Mouse (Mus musculus): ENCODE data around the gene Cntnap2. TPM values are rescaled to one million over a fixed set of nuclear protein-coding genes. Genes with fewer than 3 reads are reported as not detected.
A peak's percentile ranks its signal among the peaks of the same experiment; 100 is the strongest.
"Not testable (repeated sequence)": the region's sequence is repeated elsewhere in the genome, so short reads cannot be mapped to it uniquely, and the experiment has no call there.

Cntnap2 gene
- polyA plus RNA-seq, 1 experiment from 2014 or later, result 70.3 TPM

DNA sequence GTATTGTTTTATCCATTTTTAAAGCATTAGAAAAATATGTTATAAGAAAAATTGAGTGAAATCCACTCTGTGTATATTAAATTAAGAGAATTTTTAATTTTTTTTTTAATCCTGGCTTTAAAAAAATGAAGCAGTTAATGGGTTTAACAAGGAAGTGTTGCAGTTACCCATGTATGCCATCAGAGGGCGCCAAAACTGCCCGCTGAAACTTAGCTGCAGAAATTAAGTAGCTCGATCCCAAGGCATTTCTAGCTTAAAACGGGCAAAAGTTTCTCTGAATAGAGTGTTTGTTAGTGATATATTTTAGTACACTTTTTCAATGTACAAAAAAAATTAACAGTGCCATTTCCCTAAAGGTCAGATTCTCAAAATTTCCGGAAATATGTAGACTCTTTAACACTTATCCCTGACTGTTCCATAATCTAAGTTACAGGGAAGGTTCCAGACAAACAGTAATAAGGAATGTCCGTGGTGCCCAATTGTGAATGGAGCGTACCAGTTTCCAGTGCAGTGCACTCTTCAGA, 2132.2 kb downstream of the Cntnap2 start:
- Histone ChIP-seq H3K27ac (ENCODE audit: low read depth, low read length) (no peak overlapping the region), H3K4me1 (ENCODE audit: control insufficient read depth, insufficient read depth, low read length) (no peaks in the 10 kb centered on the region), H3K4me2 (ENCODE audit: low read length) (no peak overlapping the region), H3K9ac (ENCODE audit: low read length) (no peak overlapping the region), H3K9me3 (replicated peaks; ENCODE audit: control insufficient read depth, low read length) (no peaks in the 10 kb centered on the region), H3K36me3 (ENCODE audit: control insufficient read depth, insufficient read depth, low read length) (no peaks in the 10 kb centered on the region), H3K4me3 (ENCODE audit: low read depth, low read length) (no peak overlapping the region), H3K27me3 (replicated peaks; ENCODE audit: control insufficient read depth, insufficient read depth, low read length) (no peaks in the 10 kb centered on the region)
- ATAC-seq, result no peak
- DNase-seq (ENCODE audit: low spot score), result peak; percentile 85
- WGBS, result 13% methylated on average over 7 of the region's 7 CpGs

DNA sequence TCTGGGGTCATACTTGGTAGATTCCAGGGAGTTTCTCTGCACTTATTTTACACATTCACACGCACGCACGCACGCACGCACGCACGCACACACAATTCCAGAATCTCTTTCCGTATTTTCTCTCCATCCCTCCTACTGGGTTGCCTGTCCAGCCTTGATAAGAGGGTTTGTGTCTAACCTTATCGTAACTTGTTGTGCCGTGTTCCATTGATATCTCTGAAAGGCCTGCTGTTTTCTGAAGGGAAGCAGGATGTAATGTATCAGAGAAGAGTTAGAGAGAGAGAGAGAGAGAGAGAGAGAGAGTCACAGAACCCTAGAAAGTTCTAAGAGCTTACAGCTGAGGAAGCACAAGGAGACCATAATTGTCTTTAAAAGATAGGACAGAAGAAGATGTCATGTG, 2132.8 kb downstream of the Cntnap2 start:
- DNase-seq (ENCODE audit: low spot score) (no peak), ATAC-seq (no peak)
- Histone ChIP-seq H3K9ac (ENCODE audit: low read length) (no peak overlapping the region), H3K4me3 (ENCODE audit: low read depth, low read length) (no peak overlapping the region), H3K4me1 (ENCODE audit: control insufficient read depth, insufficient read depth, low read length) (no peaks in the 10 kb centered on the region), H3K4me2 (ENCODE audit: low read length) (no peak overlapping the region), H3K36me3 (ENCODE audit: control insufficient read depth, insufficient read depth, low read length) (no peaks in the 10 kb centered on the region), H3K27me3 (replicated peaks; ENCODE audit: control insufficient read depth, insufficient read depth, low read length) (no peaks in the 10 kb centered on the region), H3K9me3 (replicated peaks; ENCODE audit: control insufficient read depth, low read length) (no peaks in the 10 kb centered on the region), H3K27ac (ENCODE audit: low read depth, low read length) (no peak overlapping the region)
- 83% methylated on average over 10 of the region's 10 CpGs for WGBS

DNA sequence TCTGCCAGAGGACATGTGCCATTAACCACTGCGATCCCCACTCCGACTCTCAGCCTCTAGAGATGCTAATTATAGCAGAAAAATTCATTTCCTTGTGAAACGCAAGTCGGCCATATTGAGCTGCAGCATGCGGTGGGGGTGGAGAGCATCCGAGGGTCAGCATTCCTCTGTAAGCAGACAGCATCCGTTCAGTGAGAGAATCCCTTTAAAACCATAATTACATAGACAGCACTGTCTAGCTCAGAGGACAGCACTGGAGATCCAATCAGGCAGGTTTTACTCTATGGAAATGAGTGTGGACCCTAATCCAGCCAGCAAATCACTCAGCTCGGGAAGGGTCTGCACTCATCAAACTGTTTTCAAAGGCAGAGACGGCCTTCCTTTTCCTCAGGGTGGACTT, 2133.3 kb downstream of the Cntnap2 start:
- no peaks in the 10 kb centered on the region for H3K36me3 ChIP-seq (ENCODE audit: control insufficient read depth, insufficient read depth, low read length)
- no peak overlapping the region for H3K9ac ChIP-seq (ENCODE audit: low read length)
- H3K27ac ChIP-seq (ENCODE audit: low read depth, low read length), result no peak overlapping the region
- H3K4me2 ChIP-seq (ENCODE audit: low read length), result no peak overlapping the region
- no peak overlapping the region for H3K4me3 ChIP-seq (ENCODE audit: low read depth, low read length)
- WGBS, result 75% methylated on average over 9 of the region's 9 CpGs
- H3K27me3 ChIP-seq (replicated peaks; ENCODE audit: control insufficient read depth, insufficient read depth, low read length), result no peaks in the 10 kb centered on the region
- H3K9me3 ChIP-seq (replicated peaks; ENCODE audit: control insufficient read depth, low read length), result no peaks in the 10 kb centered on the region
- H3K4me1 ChIP-seq (ENCODE audit: control insufficient read depth, insufficient read depth, low read length), result no peaks in the 10 kb centered on the region
- ATAC-seq (no peak), DNase-seq (ENCODE audit: low spot score) (no peak)

DNA sequence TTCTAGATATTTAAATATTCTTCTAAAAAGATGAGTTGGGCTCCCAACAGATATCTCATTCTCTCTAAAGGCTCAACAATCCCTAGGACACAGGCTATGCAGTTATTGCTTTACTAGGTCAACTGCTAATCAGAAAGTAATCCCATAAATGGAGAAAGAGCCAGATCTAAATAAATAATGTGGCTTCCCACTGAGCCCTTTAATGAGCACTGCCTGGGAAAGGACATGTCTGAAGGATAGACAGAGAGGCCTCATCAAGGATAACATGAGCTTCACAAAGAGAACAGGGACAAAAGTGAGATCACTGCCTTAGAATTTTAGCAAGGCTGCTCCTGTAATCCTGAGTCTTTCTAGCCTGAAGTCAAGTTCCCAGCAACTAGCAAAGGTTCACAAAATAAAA, 2138.4 kb downstream of the Cntnap2 start:
- DNase-seq (ENCODE audit: low spot score) (peak; percentile 40), ATAC-seq (peak; percentile 29; the same call in 1 of the 2 replicates)
- Histone ChIP-seq H3K9ac (ENCODE audit: low read length) (no peak overlapping the region), H3K4me1 (ENCODE audit: control insufficient read depth, insufficient read depth, low read length) (0 out of 2 replicates have a peak, but pooled peaks cover 3% of the 10 kb centered on the region), H3K4me2 (ENCODE audit: low read length) (no peak overlapping the region), H3K36me3 (ENCODE audit: control insufficient read depth, insufficient read depth, low read length) (no peaks in the 10 kb centered on the region), H3K4me3 (ENCODE audit: low read depth, low read length) (no peak overlapping the region), H3K27me3 (replicated peaks; ENCODE audit: control insufficient read depth, insufficient read depth, low read length) (no peaks in the 10 kb centered on the region), H3K27ac (ENCODE audit: low read depth, low read length) (no peak overlapping the region), H3K9me3 (replicated peaks; ENCODE audit: control insufficient read depth, low read length) (no peaks in the 10 kb centered on the region)

DNA sequence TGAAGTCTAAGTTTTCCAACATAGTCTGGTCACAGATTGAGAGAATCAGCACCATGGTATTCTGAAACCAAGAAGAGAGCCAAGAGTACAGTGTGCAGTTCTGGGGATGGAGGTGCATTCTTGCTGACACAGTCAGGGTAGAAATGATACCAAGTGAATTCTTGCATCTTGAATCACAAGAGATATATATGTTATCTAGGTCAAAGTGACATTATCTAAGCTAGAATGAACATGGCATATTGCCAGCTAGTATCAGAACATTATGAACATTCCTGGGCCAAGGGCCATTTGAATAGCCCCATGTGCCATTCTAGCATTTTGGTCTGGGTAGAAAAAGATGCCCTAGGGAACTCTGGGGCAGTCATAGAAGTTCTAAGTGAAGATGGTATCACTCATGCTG, 2141.5 kb downstream of the Cntnap2 start:
- no peak for DNase-seq (ENCODE audit: low spot score)
- Histone ChIP-seq H3K9ac (ENCODE audit: low read length) (no peak overlapping the region), H3K4me3 (ENCODE audit: low read depth, low read length) (no peak overlapping the region), H3K36me3 (ENCODE audit: control insufficient read depth, insufficient read depth, low read length) (no peaks in the 10 kb centered on the region), H3K27me3 (replicated peaks; ENCODE audit: control insufficient read depth, insufficient read depth, low read length) (no peaks in the 10 kb centered on the region), H3K4me2 (ENCODE audit: low read length) (no peak overlapping the region), H3K4me1 (ENCODE audit: control insufficient read depth, insufficient read depth, low read length) (0 out of 2 replicates have a peak, but pooled peaks cover 3% of the 10 kb centered on the region), H3K27ac (ENCODE audit: low read depth, low read length) (no peak overlapping the region), H3K9me3 (replicated peaks; ENCODE audit: control insufficient read depth, low read length) (no peaks in the 10 kb centered on the region)
- ATAC-seq, result no peak

DNA sequence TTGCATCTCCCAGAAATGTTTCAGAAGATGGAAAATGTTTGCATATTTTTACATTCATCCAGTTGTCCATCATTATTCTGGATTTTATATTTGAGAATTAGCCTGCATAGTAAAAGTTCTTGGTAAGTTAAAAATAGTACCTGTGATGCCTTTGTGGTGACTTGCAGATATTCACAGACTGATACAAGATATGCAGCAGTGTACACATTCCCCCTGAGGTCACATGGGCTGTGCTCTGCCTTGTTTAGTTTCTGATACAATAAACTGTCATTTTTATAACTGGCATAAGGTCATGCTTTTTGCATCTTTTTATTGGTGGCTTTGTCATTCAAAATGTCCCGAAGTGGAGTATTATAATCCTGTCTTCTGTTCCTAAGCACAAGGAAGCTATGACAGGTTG, 2148.9 kb downstream of the Cntnap2 start:
- H3K4me3 ChIP-seq (ENCODE audit: low read depth, low read length), result no peak overlapping the region
- H3K9me3 ChIP-seq (replicated peaks; ENCODE audit: control insufficient read depth, low read length), result no peaks in the 10 kb centered on the region
- DNase-seq (ENCODE audit: low spot score) (no peak), ATAC-seq (no peak)
- no peaks in the 10 kb centered on the region for H3K36me3 ChIP-seq (ENCODE audit: control insufficient read depth, insufficient read depth, low read length)
- no peaks in the 10 kb centered on the region for H3K27me3 ChIP-seq (replicated peaks; ENCODE audit: control insufficient read depth, insufficient read depth, low read length)
- no peak overlapping the region for H3K4me2 ChIP-seq (ENCODE audit: low read length)
- 88% methylated on average over 1 of the region's 1 CpGs for WGBS
- no peaks in the 10 kb centered on the region for H3K4me1 ChIP-seq (ENCODE audit: control insufficient read depth, insufficient read depth, low read length)
- no peak overlapping the region for H3K27ac ChIP-seq (ENCODE audit: low read depth, low read length)
- no peak overlapping the region for H3K9ac ChIP-seq (ENCODE audit: low read length)

DNA sequence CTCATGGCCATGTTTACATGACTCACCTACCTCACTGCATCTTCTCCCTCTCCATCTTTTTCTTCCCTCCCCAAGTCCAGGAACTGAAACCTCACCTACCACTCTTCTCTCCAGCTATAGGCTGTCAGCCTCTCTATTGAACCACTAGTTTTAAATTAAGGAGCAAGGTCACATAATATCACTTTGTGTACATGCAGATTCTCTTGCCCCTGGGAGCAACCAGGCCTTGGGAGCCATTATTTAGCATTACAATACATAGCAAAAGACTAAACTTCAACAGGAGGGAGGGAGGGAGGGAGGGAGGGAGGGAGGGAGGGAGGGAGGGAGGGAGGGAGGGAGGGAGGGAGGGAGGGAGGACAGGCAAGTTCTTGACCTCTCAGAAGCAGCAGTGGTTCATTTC, 2155.6 kb downstream of the Cntnap2 start:
- DNase-seq (ENCODE audit: low spot score) (no peak), ATAC-seq (no peak)

DNA sequence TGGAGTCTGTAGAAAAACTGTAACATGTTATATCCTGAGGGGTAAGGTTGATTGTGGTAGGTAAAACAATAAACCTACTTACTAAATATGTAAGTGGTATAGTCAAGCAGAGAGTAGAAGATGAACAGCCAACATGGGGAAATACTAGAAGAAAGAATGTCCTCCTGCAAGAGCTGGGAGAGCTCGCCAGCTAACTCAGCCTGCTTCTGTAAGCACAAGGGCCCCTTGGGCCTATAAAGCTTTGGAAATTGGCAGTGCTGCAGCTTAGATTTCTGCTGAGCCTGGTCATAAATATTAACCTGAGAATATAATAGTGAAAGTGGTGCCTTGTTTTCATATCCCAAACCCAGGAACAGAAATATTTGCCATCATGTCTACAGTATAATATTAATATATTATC, 2164.4 kb downstream of the Cntnap2 start:
- H3K27me3 ChIP-seq (replicated peaks; ENCODE audit: control insufficient read depth, insufficient read depth, low read length); DNase-seq (ENCODE audit: low spot score); H3K4me2 ChIP-seq (ENCODE audit: low read length); ATAC-seq; H3K27ac ChIP-seq (ENCODE audit: low read depth, low read length); H3K4me3 ChIP-seq (ENCODE audit: low read depth, low read length); H3K9ac ChIP-seq (ENCODE audit: low read length); H3K9me3 ChIP-seq (replicated peaks; ENCODE audit: control insufficient read depth, low read length); H3K36me3 ChIP-seq (ENCODE audit: control insufficient read depth, insufficient read depth, low read length): not testable (repeated sequence)
- H3K4me1 ChIP-seq (ENCODE audit: control insufficient read depth, insufficient read depth, low read length), result peaks cover 12% of the 10 kb centered on the region
- 77% methylated on average over 1 of the region's 1 CpGs for WGBS

More for the DNA sequence above, 2155.6 kb downstream of the Cntnap2 start:
- Histone ChIP-seq H3K9ac (ENCODE audit: low read length) (no peak overlapping the region), H3K36me3 (ENCODE audit: control insufficient read depth, insufficient read depth, low read length) (no peaks in the 10 kb centered on the region), H3K4me2 (ENCODE audit: low read length) (no peak overlapping the region), H3K9me3 (replicated peaks; ENCODE audit: control insufficient read depth, low read length) (no peaks in the 10 kb centered on the region), H3K4me1 (ENCODE audit: control insufficient read depth, insufficient read depth, low read length) (no peaks in the 10 kb centered on the region), H3K27ac (ENCODE audit: low read depth, low read length) (no peak overlapping the region), H3K4me3 (ENCODE audit: low read depth, low read length) (no peak overlapping the region), H3K27me3 (replicated peaks; ENCODE audit: control insufficient read depth, insufficient read depth, low read length) (no peaks in the 10 kb centered on the region)

DNA sequence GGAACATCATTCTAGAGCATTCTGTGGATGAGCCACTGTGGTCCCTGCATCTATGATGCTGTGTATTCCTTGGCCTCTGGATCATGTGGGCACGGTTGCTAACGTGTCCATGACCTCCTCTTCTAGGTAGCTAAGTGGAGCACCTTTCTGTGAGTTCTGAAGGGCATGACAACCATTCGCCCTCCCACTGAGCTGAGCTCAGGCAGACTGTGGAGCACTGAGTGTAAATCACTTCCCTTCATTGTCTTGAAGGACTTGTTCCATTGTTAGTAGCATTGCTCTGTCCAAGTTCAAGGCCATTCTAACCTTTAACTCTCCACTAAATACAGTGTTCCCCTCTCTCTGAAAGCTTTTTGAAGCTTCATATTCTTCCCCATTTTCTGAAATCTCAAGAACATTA, 2166.2 kb downstream of the Cntnap2 start:
- not testable (repeated sequence) for H3K27me3 ChIP-seq (replicated peaks; ENCODE audit: control insufficient read depth, insufficient read depth, low read length); DNase-seq (ENCODE audit: low spot score); H3K4me2 ChIP-seq (ENCODE audit: low read length); H3K27ac ChIP-seq (ENCODE audit: low read depth, low read length); ATAC-seq; H3K9ac ChIP-seq (ENCODE audit: low read length); H3K36me3 ChIP-seq (ENCODE audit: control insufficient read depth, insufficient read depth, low read length); H3K4me3 ChIP-seq (ENCODE audit: low read depth, low read length); H3K9me3 ChIP-seq (replicated peaks; ENCODE audit: control insufficient read depth, low read length)
- H3K4me1 ChIP-seq (ENCODE audit: control insufficient read depth, insufficient read depth, low read length), result peaks cover 18% of the 10 kb centered on the region
- 86% methylated on average over 3 of the region's 3 CpGs for WGBS
